Mouse (Mus musculus) layer of hippocampus, adult 9-10 months (tissue): ENCODE measurements at regions not wholly inside any gene's neighbourhood (a gene's known extent, or its start where the extent isn't known, plus 50 kb on each side); places are given as distances from the start of the nearest gene placed in this dataset.

Experiments
- DNase-seq: peaks from one replicate; pipeline ENCODE4 v3.0.0; 2022; ENCODE audit warnings: low spot score

DNA sequence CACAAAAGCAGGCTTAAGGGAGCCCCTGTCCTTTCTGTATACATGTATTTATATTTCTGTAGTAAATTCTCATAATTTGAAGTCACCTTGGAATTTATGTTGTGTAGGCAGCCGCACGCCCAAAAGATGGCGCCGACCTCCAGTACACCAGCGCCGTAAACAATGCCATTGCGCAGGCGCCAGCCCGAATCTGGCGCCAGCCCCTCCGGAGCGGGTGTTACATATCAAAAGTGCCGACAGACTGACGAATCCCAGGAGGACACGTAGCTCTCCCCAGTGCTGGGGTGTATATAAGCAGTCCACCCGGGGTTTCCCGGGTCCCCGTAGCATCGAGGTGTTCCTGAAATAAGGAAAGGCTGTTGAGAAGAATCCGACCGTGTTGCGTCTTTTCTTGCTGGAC is 108.1 kb upstream of the Pde3a start:
- no peak for DNase-seq

DNA sequence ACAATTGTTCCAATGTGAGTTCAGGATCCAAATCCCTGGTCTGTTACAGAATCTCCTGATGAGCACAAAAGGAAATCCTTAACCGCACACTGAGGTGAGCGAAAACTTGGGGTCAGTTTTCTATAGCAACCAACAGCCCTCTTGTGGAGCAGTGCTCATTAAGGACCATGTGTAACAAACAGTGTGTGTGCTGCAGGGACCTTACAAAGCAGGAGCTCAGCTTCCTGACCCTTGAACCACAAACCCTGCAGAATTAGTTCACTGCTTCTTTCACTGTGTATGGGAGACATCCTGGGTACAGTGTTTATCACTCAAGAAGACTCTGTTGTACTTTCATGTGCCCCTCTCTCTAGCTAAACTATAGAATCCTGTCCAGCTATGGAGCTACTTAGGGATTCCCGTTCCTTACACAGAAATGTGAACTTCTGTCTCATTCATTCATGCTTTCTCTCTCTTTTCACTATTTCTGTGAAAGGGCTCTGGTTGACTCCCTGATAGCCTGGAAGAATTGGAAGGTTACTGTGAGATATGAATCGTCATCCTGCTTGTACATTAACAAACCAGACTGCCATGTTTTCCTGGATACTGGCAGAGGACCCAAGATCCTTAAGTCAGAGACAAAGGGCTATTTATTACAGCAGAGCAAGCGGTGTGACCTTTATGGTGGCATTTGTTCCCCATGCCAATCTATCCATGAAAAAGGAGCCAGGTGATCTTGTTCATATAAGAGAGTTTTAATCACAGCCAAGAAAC is 100.5 kb upstream of the Pde3a start:
- DNase-seq = no peak

GRCm38 (mm10) chr6:141149170-141149917 is 99.7 kb upstream of the Pde3a start:
- DNase-seq = no peak

- no peak for DNase-seq
These were observed 89.7 kb upstream of the Pde3a start for GRCm38 (mm10) chr6:141159326-141159725.

GRCm38 (mm10) chr6:141161626-141162233 is 87.3 kb upstream of the Pde3a start:
- DNase-seq = no peak

DNA sequence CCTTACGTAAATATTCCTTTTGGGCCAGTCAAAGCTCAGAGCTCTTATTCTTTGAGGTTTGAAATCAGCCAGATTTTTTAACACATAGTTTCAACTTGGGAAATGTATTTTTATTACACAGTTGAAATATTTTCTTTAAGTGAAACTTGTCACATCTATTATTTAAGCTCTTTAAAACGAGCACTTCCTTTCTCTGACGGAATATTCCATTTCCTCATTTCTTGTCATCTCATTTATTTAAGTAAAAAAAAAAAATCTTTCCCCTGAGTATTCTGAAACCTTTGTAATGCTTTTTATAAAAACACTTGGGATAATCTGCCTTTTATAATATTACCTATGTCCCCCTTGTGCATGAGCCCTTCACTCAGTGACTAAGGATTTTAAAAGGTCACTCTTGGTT is 81.8 kb upstream of the Pde3a start:
- no peak for DNase-seq

GRCm38 (mm10) chr6:141168356-141168755 is 80.7 kb upstream of the Pde3a start:
- no peak for DNase-seq

GRCm38 (mm10) chr6:141183782-141184181 is 65.3 kb upstream of the Pde3a start:
- DNase-seq = no peak

GRCm38 (mm10) chr6:141188036-141188435 is 61.0 kb upstream of the Pde3a start:
- no peak for DNase-seq

DNA sequence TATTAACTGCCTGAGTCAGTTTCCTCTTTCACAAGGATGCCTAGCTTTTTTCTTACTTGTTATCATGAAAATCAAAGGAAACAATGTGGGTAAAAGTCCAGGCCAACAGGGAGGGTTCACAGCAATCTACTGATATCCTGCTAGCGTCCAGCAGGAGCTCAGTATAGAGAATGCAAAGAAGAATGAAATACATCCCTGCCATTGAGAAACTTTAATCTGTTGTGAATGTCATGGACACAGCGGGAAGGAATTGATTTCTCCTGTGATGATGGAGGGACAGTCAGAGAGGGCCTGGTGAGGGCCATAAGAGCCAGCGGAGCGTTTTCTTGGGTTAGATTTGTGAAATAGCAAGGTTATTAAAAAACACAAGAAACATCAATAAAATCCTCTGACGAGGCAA is 60.0 kb upstream of the Pde3a start:
- DNase-seq = no peak

DNA sequence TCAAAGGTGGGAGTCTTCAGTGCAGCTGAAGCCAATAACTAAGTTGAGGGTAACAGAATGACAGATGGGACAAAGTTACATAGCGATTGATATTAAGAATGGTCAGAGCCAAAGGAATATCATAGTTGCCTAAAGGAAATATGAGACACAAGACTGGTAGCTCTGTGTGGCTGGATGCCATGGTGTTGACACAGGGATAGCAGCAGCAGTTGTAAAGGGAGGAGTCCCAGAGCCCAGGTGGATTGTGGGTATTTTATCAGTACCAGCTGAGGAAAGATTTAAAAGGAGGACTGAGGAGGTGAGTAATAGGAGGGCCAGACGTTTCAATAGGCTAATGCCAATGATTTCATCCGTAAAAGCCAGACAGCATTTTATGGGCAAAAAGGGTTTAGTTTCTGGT is 59.4 kb upstream of the Pde3a start:
- no peak for DNase-seq

- no peak for DNase-seq
These were observed 58.7 kb upstream of the Pde3a start for GRCm38 (mm10) chr6:141190383-141190782.

GRCm38 (mm10) chr6:141197501-141197900 is 51.6 kb upstream of the Pde3a start:
- DNase-seq = no peak
